Mouse (Mus musculus): ENCODE results near the gene Ccnb2. TPM values are rescaled to one million over a fixed set of nuclear protein-coding genes. Genes with fewer than 3 reads are reported as not detected.
"Not testable (repeated sequence)": the region's sequence is repeated elsewhere in the genome, so short reads cannot be mapped to it uniquely, and the experiment has no call there.

The Ccnb2 gene
- polyA plus RNA-seq (2015; fragmentation: Nextera tagmentation; extraction: Ambion mirVana): 161 and 171 TPM in 2 replicates

DNA sequence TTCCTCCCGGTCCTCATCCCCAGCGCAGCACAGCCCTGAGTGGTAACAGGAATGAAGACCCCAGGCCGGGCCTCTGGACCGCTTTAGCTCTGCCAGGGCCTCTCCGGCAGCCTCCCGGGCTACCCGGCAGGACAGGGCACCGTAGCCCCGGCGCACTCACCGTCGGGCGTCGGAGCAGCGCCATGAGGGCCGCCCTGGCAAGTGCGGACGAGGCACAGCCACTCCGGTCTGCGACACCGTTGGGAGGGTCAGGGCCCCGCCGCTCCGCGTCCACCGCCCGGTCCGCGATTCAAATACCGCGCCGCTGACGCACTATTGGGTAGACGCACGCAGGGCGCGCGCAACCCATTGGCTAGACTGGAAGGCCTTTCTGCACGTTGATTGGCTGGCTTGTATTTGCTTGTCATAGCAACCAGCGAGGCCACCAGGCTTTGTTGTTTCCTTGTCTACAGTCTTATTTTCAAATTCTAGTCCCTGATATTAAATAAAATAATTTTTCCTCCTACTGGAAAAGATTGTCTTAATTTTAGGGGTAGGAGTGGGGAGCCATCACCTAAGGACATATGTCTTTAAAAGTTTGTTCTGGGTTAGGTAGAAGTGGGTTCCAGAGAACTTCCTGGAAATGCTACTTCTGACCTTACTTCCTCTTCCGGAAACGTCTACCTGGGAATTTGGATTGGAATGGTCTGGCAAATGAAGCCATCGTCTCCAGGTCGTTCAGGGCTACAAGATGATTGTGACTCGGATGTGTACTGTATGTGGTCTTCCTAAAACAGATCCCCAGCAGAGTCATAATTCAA is at the start of gene Ccnb2:
Ccnb2 (minus strand) TSS at position 291 of the 800 bp plus-strand sequence.
- 2% methylated on average over 45 of the region's 45 CpGs for WGBS
- Histone ChIP-seq H3K36me3 (peaks cover 8% of the 10 kb centered on the region; the same call in 1 of the 2 replicates), H3K9ac (peak within 1 kb of the TSS; percentile 55; the same call in 1 of the 2 replicates), H3K9me3 (no peaks in the 10 kb centered on the region), H3K27ac (peak within 1 kb of the TSS; percentile 67), H3K4me2 (peak within 1 kb of the TSS; percentile 91), H3K4me3 (replicated peaks) (peak within 1 kb of the TSS; percentile 85), H3K27me3 (replicated peaks) (no peaks in the 10 kb centered on the region), H3K4me1 (0 out of 2 replicates have a peak, but pooled peaks cover 5% of the 10 kb centered on the region)
- ATAC-seq (ENCODE audit: insufficient read depth, low FRiP score, low read depth): peak; percentile 98

DNA sequence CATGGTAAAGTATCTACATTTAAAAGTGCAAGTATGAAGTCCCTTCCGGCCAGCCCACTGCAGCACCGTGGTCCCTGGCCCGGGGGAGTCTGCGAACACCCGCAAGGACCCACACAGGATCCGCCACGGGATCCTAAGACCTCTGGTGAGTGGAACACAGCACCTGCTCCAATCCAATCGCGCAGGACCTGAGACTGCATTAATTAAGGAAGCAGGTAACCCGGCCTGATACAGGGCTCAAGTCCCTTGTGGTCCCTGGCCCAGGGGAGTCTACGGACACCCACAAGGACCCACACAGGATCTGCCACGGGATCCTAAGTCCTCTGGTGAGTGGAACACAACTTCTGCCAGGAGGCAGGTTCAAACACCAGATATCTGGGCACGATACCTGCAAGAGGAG is 41.7 kb upstream of the Ccnb2 start:
- H3K4me3 ChIP-seq (replicated peaks); H3K4me2 ChIP-seq; H3K27me3 ChIP-seq (replicated peaks); H3K9me3 ChIP-seq; H3K36me3 ChIP-seq; H3K4me1 ChIP-seq; ATAC-seq (ENCODE audit: insufficient read depth, low FRiP score, low read depth); H3K27ac ChIP-seq; H3K9ac ChIP-seq: not testable (repeated sequence)
- WGBS: 95% methylated on average over 13 of the region's 13 CpGs

DNA sequence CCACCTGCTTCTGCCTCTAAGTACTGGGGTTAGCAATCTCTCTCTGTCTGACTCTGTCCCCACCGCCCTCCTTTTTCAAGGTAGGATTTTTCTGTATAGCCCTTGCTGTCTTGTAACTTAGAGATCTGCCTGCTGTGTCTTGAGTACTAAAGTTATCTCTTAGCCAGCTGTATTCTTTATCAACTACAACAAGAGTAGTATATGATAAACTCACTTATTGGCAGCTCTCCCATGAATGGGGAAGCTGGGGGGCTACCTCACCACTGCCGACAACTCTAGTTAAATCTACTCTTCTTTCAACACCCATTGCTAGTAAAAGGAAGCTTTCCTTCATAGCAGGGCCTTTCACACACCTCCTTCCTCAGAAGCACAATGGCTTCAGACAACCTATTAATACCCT is 31.0 kb upstream of the Ccnb2 start:
- Histone ChIP-seq H3K36me3 (peaks cover 31% of the 10 kb centered on the region), H3K27me3 (replicated peaks) (no peaks in the 10 kb centered on the region), H3K4me3 (replicated peaks) (no peak overlapping the region), H3K9ac (no peak overlapping the region), H3K4me1 (no peaks in the 10 kb centered on the region), H3K9me3 (no peaks in the 10 kb centered on the region), H3K27ac (no peak overlapping the region), H3K4me2 (no peak overlapping the region)
- 93% methylated on average over 2 of the region's 2 CpGs for WGBS
- no peak for ATAC-seq (ENCODE audit: insufficient read depth, low FRiP score, low read depth)

DNA sequence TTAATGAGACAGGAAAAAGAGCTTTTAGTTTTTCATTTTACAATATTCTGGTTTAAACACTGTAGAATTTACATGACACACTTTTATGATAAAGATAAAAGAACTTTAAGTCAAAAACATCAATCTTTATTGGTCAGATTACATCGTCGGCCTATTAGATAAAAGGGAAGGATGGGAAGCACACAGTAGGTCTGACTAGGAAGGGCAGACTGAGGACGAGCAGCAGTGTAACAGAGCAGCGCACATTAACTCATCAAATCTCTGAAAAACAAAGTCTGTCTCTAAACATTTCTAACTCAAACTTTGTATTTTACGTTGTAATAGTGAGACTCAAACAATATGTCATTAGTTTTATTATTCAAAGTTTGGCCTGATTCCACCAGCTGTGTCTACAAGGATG is 27.7 kb upstream of the Ccnb2 start:
- H3K36me3 ChIP-seq: peaks cover 24% of the 10 kb centered on the region
- no peak overlapping the region for H3K27ac ChIP-seq
- 86% methylated on average over 5 of the region's 5 CpGs for WGBS
- no peak overlapping the region for H3K4me3 ChIP-seq (replicated peaks)
- no peak overlapping the region for H3K4me2 ChIP-seq
- ATAC-seq (ENCODE audit: insufficient read depth, low FRiP score, low read depth): no peak
- H3K4me1 ChIP-seq: no peaks in the 10 kb centered on the region
- no peak overlapping the region for H3K9ac ChIP-seq
- no peaks in the 10 kb centered on the region for H3K9me3 ChIP-seq
- H3K27me3 ChIP-seq (replicated peaks): no peaks in the 10 kb centered on the region

DNA sequence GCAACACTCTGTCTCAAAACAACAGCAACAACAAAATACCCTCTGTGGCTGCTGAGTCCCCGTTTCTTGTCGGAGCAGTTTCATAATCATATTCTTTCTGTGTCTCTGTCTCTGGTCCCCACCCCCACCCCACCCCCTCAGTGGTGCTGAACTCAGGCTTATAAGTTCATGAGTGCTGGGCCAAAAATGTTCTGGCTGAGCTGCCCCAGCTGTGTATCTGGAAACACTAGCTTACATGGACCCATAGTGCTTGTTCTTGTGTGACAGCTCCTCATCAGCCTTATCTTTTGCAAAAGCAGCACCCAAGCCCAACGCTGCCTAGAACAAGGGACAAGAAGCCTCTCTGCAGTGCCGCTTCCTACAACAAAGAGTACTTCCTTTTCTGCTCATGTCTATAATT is 18.6 kb upstream of the Ccnb2 start:
- H3K4me2 ChIP-seq: no peak overlapping the region
- WGBS: 80% methylated on average over 4 of the region's 4 CpGs
- H3K36me3 ChIP-seq: peaks cover 17% of the 10 kb centered on the region

DNA sequence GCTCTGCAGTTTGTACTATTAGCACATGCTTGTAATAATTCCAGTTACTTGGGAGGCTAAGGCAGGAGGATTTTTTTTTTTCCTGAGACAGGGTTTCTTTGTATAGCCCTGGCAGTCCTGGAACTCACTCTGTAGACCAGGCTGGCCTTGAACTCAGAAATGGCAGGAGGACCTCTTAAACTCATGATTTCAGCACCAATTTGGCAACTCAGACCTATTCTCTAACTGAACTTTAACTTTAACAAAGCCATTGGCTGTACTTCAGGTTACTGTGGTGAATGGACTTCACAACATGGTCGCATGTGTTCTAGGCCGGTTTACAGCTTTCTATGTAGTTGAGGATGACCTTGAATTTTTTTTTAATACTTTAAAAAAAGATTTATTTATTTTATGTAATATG is 1.3 kb upstream of the Ccnb2 start:
- no peak overlapping the region for H3K4me3 ChIP-seq (replicated peaks)
- WGBS: 96% methylated on average over 2 of the region's 2 CpGs
- no peak for ATAC-seq (ENCODE audit: insufficient read depth, low FRiP score, low read depth)

More for the DNA sequence above, 18.6 kb upstream of the Ccnb2 start:
- no peak overlapping the region for H3K9ac ChIP-seq
- no peak overlapping the region for H3K4me3 ChIP-seq (replicated peaks)
- H3K4me1 ChIP-seq: no peaks in the 10 kb centered on the region
- ATAC-seq (ENCODE audit: insufficient read depth, low FRiP score, low read depth): no peak
- H3K27me3 ChIP-seq (replicated peaks): no peaks in the 10 kb centered on the region
- no peak overlapping the region for H3K27ac ChIP-seq
- H3K9me3 ChIP-seq: no peaks in the 10 kb centered on the region

DNA sequence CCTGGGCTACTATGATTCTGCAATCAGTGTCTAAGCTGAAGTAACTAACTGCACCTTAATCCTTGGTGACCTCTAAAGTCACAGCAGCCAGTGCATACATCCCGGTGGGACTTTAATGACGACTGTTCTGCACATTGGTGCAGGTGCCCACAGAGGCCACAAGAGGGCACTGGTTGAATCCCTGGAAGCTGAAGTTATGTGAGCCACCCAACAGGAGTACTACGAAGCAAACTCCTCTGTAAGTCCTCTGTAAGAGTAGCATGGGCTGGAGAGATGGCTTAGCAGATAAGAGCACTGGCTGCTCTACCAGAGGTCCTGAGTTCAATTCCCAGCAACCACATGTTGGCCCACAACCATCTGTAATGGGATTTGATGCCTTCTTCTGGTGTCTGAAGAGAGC is 4.9 kb downstream of the Ccnb2 start:
- H3K9ac ChIP-seq: no peak overlapping the region

More for the DNA sequence above, 1.3 kb upstream of the Ccnb2 start:
- H3K4me2 ChIP-seq: no peak overlapping the region
- no peaks in the 10 kb centered on the region for H3K27me3 ChIP-seq (replicated peaks)
- 0 out of 2 replicates have a peak, but pooled peaks cover 5% of the 10 kb centered on the region for H3K4me1 ChIP-seq
- no peaks in the 10 kb centered on the region for H3K9me3 ChIP-seq
- peaks cover 9% of the 10 kb centered on the region; the same call in 1 of the 2 replicates for H3K36me3 ChIP-seq
- no peak overlapping the region for H3K9ac ChIP-seq
- H3K27ac ChIP-seq: no peak overlapping the region

DNA sequence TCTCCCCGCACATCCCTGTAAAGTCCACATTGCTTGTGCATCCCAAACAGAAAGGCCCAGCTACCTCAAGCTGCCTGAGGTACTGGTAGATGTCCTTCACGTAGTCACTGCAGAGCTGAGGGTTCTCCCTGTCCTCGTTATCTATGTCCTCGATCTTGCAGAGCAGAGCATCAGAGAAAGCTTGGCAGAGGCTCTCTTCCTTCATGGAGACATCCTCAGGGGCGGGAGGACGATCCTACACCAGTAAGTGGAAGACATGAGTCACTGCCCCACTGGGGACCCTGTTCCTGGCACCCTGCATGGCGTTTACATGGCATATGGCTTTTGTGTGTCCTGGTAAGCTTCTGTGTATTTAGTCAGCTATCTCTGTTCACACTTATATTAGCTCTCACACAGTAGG is 8.3 kb downstream of the Ccnb2 start:
- H3K4me2 ChIP-seq: no peak overlapping the region
- no peak overlapping the region for H3K4me3 ChIP-seq (replicated peaks)
- no peak overlapping the region for H3K27ac ChIP-seq
- H3K36me3 ChIP-seq: peaks cover 60% of the 10 kb centered on the region
- 90% methylated on average over 7 of the region's 7 CpGs for WGBS
- H3K27me3 ChIP-seq (replicated peaks): no peaks in the 10 kb centered on the region
- no peaks in the 10 kb centered on the region for H3K9me3 ChIP-seq
- no peak for ATAC-seq (ENCODE audit: insufficient read depth, low FRiP score, low read depth)
- no peak overlapping the region for H3K9ac ChIP-seq
- no peaks in the 10 kb centered on the region for H3K4me1 ChIP-seq

More for the DNA sequence above, 4.9 kb downstream of the Ccnb2 start:
- no peak overlapping the region for H3K27ac ChIP-seq
- peaks cover 30% of the 10 kb centered on the region for H3K36me3 ChIP-seq
- H3K4me2 ChIP-seq: no peak overlapping the region
- H3K27me3 ChIP-seq (replicated peaks): no peaks in the 10 kb centered on the region
- no peak for ATAC-seq (ENCODE audit: insufficient read depth, low FRiP score, low read depth)
- H3K4me3 ChIP-seq (replicated peaks): no peak overlapping the region
- 0 out of 2 replicates have a peak, but pooled peaks cover 5% of the 10 kb centered on the region for H3K4me1 ChIP-seq
- 82% methylated on average over 3 of the region's 3 CpGs for WGBS
- H3K9me3 ChIP-seq: no peaks in the 10 kb centered on the region

DNA sequence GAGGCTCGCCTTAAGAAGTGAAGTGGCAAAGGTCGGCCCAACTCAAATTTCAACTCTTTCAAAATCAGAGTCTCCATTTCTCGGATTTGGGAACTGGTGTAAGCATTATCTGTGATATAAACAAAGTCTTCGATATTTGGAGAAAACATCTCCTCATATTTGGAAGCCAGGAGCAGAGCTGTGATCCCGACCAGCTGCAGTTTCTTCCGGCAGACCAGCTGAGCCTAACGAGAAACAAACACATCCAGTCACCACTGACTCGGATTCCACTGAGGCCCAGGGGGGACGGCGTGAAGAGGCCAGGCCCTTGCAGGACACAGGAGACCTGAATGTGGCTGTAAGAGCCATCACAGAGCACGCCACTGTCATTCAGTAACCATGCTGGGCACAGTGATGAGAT is 10.7 kb downstream of the Ccnb2 start:
- Histone ChIP-seq H3K4me3 (replicated peaks) (no peak overlapping the region), H3K36me3 (peaks cover 52% of the 10 kb centered on the region), H3K4me2 (no peak overlapping the region), H3K4me1 (no peaks in the 10 kb centered on the region), H3K9me3 (no peaks in the 10 kb centered on the region), H3K27ac (no peak overlapping the region), H3K9ac (no peak overlapping the region), H3K27me3 (replicated peaks) (no peaks in the 10 kb centered on the region)
- ATAC-seq (ENCODE audit: insufficient read depth, low FRiP score, low read depth): no peak
- WGBS: 61% methylated on average over 11 of the region's 11 CpGs

DNA sequence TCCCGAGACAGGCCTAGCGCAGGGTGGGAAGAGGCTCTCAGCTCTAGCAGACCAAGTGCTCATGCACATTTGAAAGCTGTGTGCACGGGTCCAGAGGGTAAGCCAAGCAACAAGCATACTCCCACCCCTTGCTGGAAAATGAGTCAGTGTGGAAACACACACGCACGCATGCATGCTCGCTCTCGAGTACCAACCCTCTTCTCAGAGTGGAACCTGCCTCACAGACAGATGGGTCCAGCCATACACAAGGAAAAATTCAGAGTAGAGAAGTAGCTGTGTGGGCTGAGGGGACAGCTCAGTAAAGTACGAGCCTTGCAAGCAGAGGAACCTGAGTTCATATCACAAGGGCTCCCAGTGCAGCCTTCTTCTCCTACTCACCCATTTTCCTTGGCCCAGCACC is 11.6 kb downstream of the Ccnb2 start:
- Histone ChIP-seq H3K9me3 (no peaks in the 10 kb centered on the region), H3K27ac (no peak overlapping the region), H3K27me3 (replicated peaks) (no peaks in the 10 kb centered on the region), H3K4me1 (no peaks in the 10 kb centered on the region), H3K9ac (no peak overlapping the region), H3K4me3 (replicated peaks) (no peak overlapping the region), H3K36me3 (peaks cover 49% of the 10 kb centered on the region), H3K4me2 (no peak overlapping the region)
- no peak for ATAC-seq (ENCODE audit: insufficient read depth, low FRiP score, low read depth)
- WGBS: 96% methylated on average over 8 of the region's 8 CpGs

DNA sequence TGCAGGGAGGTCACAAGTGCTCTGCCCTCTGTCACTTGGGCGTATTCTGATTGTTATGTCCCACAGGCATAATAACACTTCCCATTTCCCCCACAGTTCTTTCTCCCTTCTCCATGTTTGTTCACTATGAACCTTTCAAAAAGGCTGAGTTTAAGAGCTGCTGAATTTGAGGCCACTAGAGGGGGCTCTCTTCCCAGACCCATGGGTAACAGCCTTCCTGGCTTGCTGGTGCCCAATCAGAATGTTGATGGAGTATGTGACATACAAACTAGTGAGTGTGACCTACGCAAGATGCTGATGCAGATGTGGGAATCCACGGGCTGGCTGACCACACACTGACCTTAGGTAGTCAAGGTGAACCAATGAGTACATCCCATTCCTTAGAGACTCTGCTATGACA is 12.6 kb downstream of the Ccnb2 start:
- Histone ChIP-seq H3K4me1 (no peaks in the 10 kb centered on the region), H3K9me3 (no peaks in the 10 kb centered on the region), H3K9ac (no peak overlapping the region), H3K4me2 (no peak overlapping the region), H3K36me3 (peaks cover 49% of the 10 kb centered on the region), H3K27ac (no peak overlapping the region), H3K27me3 (replicated peaks) (no peaks in the 10 kb centered on the region), H3K4me3 (replicated peaks) (no peak overlapping the region)
- WGBS: 91% methylated on average over 3 of the region's 3 CpGs
- ATAC-seq (ENCODE audit: insufficient read depth, low FRiP score, low read depth): no peak

DNA sequence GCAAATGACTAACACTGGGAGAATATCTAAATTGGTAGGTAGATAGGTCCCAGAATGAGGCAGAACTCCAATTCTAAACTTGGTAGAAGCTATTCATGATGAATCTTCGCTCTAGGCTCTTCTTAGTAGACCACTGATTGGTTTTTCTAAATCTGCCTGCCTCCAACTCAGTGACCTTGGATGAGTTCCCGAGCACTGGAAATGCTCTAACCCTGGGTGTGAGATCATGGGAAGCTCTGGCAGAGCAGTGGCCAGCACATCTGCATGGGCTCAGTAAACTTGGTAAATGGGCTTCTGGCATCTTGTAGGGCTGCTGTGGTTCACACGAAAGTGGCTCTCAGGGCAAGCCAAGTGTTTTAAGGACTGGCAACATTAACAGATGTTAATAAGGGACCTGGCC is 14.8 kb downstream of the Ccnb2 start:
- no peak overlapping the region for H3K27ac ChIP-seq
- peaks cover 34% of the 10 kb centered on the region for H3K36me3 ChIP-seq
- no peak for ATAC-seq (ENCODE audit: insufficient read depth, low FRiP score, low read depth)
- H3K27me3 ChIP-seq (replicated peaks): no peaks in the 10 kb centered on the region
- no peaks in the 10 kb centered on the region for H3K4me1 ChIP-seq
- no peak overlapping the region for H3K4me3 ChIP-seq (replicated peaks)
- no peak overlapping the region for H3K4me2 ChIP-seq
- H3K9me3 ChIP-seq: no peaks in the 10 kb centered on the region
- no peak overlapping the region for H3K9ac ChIP-seq
- 87% methylated on average over 3 of the region's 3 CpGs for WGBS
